Mouse (Mus musculus) left cerebral cortex, adult 18-20 months (tissue): Measurements from ENCODE around the gene Alk. TPM values are rescaled to one million over a fixed set of nuclear protein-coding genes. Genes with fewer than 3 reads are reported as not detected.
A peak's percentile ranks its signal among the peaks of the same experiment; 100 is the strongest.

ENCODE experiments used
- DNase-seq, 2 experiments: peaks; one replicate each; pipeline ENCODE4 v3.0.0; 2021 to 2022; ENCODE audit warnings: low spot score in 2 of 2, mixed read lengths in 1 of 2
- total RNA-seq, 2 experiments: library from RNA; stranded (reverse); gene quantifications; 2 replicates each; pipeline ENCODE4 v1.2.3; 2021

The Alk gene
- total RNA-seq, 2 experiments from 2014 or later, result 8.4 to 9.1 TPM

DNA sequence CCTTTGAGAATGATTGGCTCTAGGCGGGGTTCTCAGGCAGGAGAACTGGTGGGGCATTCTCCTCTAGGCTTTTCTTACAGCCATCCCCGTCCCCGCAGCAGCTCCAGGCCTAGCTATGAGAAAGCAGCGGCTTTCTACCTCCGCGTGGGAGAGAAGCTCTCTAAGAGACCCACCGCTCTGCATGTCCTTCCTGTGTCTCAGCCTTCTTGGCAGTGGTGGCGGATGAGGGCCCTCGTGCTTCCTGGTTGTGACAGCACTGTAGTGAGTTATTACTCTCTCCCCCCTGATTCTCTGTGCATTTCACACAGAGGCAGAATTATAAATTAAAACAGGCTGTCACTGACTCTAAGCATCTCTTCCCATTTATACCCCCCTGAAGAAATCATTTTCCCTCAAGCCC is 618.0 kb downstream of the Alk start:
- DNase-seq, result no peak

DNA sequence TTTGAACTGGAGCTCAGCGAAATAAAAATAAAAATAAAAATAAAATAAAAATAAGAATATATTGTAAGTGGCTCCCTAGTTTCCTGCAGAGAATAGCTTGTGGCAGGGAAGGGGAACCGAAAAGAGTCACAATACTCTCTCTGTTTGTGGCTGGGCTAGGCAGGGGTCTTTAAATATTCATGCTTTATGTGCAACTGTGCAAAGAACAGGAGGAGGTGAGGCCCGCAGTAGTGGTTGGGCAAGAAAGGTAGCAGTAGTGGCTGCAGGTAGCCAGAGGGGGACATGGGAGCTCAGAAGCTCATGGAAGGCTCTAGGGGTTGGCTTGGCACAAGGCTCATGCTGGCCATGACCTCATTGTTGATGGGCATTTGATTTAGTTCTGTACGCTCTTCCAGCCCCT is 623.2 kb downstream of the Alk start:
- DNase-seq, result no peak

DNA sequence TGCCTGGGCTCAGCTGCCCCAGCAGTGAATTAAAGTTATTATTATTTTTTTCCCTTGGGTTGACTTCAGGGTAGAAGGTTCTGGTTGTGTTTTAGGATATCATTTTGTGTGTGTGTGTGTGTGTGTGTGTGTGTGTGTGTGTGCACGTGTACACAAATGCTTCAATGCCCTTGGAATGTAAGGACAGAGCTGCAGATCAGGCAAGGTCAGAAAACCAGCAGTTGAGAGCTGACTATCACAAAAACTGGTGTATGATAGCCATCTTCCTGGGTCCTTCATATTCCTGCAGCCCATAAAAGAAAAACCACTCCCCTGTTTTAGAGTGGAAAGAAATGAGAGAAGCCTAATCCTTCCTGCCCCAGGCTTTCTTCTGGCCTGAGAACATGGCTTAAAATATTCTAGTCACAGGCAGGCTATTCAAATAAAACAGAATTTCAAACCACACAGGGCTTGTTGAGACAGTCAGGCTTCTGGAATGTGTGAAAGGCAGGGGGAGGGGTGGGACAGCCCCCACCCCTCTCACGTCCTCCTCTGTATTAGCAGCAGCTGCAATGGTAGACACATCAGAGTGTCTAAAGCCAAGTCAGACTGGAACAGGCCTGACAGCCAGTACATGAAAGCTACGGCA is 623.8 kb downstream of the Alk start:
- no peak for DNase-seq

DNA sequence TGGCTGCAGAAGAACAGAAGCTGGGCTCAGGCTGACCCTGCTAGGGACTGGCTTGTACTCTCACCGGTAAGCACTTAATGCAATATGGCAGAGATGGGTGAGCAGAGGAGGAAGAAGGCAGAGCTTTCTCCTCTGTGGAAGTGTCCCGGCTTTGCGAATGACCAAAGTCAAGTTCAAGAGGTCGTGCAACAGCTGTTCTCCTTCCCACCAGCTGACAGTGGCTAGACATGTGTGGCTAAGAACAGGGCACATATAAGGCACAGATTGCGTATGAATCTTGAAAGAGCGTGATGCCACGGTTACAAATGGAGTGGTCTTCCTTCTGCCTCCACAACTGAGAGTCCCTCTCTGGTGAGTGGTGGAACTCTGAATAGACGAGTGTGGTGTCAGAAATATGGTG is 625.3 kb downstream of the Alk start:
- no peak for DNase-seq

DNA sequence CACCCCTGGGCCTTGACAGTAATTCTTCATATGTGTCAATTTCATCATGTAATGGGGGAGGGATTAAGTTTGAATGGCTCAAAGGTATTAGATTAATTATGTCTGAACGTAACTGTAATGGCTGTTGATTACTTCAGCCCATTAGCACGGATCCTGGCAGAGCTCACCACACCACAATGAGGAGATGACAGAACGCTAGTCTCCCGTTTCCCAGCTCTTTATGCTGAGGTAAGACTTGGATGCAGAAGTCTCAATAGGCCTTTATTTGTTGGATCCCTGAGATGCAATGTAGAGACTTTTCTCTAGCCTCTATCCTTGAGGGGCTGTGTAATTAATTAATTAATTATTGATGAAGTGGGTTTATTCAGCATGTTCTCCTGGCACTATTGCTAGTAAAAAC is 627.8 kb downstream of the Alk start:
- DNase-seq, result no peak

DNA sequence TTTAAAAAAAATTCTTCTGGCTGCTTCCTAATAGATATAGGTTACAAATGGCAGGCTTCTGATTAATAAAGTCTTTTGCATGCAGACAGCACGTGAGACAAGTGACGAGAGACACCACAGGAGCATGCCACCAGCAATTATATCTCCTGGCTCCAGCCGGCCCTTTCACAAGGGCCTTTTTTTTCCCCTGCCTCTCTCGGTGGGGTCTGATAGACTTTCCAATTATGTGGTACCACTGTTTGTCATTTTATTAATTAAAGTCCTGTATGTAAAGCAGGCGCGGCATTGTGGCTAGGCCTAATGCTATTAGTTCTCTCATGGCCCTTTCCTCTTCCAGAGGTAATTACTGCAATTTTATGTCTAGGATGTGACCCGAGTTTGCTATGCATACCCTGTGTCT is 630.7 kb downstream of the Alk start:
- DNase-seq, result no peak

DNA sequence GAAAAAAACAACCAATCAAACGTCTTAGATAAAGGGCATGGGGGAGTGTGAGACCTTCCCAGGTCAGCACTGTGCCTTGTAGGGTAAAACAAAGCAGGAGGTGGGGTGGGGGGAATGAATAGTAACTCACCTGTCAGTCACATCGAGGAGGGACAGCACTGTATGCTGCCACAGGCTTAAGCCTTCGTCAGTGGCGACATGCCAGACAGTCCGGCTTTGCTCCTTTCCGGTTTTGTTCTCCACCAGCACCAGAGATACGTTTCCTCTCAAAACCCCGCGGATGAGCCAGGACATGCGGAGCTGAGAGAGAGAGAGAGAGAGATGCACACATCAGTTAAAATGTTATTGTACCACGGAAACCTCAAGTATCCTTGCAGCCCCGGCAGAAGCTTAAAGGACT is 637.1 kb downstream of the Alk start:
- DNase-seq, result no peak

DNA sequence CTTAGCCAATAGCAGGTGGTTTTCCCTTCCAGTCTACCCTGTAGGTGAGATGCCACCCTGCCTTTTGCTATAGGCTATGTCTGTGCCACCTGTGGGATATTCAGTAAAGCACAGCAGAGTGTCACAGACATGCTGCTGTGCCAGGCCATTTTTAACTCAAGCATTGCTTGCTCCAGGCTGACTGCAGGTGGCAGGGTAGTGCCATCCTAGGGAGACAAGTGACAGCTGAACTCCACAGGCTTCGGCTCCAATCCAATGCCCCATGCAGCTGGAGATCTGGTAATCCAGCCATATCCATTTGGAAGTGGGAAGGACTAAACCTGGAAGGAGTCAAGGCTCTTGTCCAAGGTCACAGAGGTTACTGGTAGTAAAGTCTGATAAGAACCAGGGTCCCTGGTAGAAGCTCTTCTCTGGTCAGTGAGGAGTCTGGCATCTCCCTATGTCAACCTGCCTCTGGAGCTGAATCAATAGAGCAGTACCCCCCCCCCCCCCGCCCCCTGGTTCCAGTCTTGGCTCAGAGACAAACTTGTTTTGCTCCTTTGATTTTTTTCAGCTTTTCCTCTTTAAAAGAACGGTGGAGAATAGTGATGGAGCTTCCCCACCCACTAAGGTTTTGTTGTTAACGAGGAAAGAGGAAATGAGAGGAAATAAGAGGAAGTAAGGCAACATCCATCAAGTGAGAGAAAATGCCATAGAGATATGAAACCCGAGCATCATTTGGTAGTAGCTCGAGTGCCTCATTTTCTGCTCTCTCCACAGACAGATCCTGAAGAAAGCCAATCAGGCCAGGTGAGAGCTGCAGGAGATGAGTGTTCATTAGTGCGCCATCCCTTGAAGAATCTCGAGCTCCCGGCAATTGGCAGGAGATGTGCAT is 638.5 kb downstream of the Alk start:
- DNase-seq, result peak; percentile 38 to 54

DNA sequence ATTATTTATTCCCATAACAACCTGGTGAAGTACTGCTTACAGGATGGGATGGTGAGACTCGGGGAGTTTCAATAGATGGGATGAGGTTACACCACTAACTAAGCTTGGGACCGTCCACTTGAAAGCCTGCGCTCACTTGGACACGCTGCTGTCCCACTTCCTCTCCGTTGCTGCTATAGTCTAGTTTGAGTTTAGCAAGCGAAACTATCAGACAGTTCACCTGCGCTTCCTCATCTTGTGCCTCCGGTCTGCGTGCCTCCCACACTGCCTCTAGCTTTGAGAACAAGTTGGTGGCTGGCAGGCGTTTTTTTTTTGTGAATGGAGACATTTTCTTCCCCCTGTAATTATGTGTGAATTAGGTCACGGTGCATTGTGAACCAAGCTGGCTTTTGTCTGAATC is 639.8 kb downstream of the Alk start:
- DNase-seq, result no peak

DNA sequence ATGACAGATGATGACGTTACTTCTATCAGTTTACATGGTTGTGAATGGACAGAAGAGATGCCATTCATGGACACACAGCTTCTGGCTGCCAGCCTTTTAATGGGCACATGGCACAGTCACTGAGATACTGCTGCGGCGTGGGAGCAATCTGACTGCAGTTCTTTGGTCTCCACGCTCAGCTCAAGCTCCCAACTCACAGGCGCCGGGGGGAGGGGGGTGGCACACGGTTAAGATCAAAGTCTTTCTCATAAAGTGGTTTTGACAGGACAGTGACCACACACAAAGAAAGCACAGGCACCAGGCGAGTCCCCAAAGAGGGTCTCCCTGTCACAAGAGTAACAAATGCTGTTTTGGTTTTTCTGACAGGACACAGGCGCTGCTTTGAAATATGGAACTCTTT is 641.7 kb downstream of the Alk start:
- DNase-seq, result peak; percentile 7 to 12

DNA sequence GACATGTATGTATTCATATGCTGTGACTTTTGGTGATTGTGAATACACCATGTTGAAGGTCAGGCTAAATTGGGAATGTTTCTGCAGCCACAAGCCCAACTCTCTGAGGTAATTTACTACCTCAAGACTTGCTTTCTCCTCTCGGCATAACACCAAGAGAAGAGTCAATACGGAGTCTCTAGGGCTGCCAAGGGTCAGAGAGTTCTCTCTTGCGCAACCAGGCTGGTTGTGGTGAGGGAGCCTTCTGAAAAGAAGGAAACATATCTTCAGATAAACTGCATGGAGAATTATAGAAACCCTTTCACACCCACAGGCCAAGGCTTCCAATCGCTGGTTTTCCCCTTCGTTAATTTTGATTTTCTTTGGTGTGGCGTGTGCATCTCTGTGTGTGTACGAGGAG is 649.4 kb downstream of the Alk start:
- no peak for DNase-seq

DNA sequence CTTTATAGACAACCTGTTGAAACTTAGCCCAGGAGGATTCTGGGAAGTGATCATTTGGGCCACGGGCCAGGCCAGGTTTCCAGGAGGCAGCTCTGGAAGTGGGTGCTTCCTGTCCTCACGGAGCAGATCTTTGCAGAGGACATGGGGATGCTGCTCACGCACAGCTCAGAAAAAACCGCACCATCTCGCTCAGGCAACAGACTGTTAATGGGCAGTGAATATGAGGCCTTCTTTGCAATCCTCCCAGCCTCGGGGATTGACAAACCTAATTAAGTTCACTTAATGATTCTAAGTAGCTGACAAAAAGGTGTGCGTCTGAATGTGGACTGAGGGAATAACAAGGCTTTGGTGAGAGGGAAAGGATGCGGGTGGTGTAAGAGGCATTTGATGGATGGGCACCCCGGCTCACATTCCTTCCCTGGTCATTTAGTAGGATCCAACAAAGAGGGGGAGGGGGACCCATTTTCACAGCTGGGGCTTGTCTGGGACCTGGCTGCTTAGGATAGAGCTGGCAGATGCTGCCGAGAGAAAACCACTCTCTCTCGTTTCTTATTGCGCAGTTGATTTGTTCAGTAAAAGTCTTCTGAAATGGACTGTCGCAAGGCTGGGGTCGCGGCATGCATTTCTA is 650.1 kb downstream of the Alk start:
- DNase-seq, result no peak

DNA sequence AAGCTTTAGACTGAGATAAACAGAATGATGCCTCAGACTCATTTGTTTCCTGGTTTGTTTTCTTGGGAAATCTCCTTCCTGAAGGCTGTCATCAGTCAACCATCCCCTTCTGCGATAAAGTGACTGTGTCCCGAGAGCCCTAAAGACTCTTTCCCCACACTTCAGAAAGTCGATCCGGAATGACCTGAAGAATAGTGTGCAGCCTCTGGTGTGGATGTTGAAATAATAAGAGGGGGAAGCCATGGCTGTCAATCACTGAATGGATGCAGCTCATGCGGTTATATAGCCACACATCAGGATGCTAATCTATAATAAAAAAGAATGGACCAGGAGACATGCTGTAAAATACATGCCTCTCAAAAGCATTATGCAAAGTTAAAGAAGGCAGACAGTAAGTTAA is 653.5 kb downstream of the Alk start:
- DNase-seq, result no peak

DNA sequence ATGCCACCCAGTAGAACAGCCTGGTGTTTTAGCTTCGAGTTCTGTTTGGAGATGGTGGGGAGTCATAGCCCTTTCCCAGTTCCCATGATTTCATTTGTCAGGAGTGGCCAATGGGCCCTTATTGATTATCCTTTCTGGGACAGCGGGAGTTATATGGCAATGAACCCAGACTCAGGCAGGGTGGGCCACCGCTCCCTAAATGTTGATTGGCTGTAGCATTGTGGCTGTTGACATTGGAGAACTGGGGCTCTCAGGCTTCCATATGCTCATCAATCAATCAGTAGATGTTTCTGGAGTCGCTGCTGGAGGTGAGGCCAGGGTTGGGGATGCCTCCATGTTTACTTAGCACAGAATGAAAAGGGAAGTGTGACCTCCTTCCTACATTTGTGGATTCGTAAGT is 655.7 kb downstream of the Alk start:
- no peak for DNase-seq

DNA sequence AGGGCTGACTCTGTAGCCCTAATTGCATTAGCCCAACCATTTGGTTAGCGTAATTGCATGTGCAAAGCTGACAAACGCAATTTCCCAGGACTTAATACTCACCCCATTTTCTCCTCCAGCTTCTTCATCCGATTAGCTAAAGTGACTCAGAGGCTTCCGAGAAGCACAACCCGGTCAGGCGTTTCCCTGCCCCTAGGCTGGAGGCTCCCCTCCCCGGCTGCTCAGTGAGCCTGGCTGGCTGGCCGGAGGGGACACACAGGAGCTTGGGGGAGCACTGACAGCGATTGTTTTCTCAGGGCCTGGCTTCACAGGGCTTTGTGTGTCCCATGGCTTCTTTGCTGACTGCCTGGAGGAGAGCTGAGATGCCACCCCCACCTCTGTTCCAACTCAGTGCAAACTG is 657.0 kb downstream of the Alk start:
- DNase-seq, result no peak

DNA sequence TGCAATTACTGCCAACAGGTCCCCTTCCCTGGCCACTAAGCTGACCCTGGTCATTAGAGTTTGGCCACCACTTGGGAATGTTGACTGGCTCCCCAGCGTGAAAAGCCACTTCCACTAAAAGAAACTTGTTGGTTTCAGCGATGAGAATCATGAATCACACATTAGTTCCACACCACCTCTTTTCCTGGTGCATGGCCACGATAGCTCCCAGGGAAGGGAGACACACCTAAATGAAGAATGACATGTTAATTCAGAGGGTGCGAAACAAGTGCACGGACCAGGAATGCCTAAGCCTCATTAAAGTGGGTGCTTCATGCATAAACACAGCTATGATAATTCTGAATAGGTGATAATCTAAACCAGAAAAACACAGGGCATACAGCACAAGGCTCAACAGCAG is 660.4 kb downstream of the Alk start:
- no peak for DNase-seq

DNA sequence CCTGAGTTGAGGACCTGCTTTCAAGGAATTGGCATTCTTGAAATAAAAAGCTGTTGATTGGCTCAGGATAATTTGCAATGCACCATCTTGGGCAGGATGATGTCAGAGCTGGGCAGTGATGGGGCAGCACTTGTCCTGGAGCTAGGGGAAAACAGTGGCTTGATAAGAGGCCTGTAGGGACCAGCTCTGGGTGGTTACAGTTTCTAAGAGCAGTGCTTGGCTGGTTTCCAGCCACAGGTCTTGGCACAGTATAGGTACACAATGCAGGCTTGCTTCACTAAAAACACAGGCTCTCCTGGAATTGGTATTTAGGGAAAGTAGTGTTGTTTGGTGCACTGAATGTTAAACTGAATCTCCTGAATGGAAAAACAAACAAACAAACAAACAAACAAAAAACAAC is 662.4 kb downstream of the Alk start:
- DNase-seq, result no peak

DNA sequence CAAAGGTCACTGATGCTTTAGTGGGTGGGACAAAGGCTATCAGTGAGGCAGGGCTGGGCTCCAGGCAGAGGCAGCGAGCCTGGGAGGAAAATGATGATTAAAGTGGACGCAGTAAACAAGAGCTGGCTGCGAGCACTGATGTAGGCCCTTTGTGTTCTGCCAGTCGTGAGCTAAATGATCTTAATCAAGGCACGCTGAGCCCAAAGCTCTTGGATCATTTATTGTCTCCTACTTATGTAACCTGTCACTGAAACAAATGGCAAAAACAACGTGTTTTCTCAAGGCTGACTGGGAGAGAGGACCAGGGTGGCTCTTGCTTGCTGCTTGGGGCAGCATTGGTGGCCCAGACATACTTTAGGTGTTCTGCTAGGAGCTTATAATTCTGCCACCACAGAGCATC is 663.0 kb downstream of the Alk start:
- DNase-seq, result no peak

DNA sequence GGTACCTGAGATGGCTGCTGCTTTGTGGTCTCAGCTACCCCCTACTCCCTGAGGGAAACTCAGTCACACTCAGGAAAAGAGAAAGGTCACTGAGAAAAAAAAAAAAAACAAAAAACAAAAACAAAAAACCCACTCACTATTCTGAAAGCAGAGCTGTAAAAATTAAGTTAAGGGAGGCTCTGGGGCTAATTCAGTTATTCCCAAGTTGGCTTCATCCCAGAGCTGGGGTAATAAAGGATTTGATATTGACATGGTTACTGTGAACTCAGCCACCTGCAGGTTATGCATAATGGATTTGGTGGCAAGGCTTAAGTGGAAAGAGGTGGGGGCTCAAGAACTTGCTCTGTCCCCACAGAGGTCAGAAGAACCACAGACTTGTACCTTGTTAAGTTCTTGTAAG is 667.7 kb downstream of the Alk start:
- no peak for DNase-seq

DNA sequence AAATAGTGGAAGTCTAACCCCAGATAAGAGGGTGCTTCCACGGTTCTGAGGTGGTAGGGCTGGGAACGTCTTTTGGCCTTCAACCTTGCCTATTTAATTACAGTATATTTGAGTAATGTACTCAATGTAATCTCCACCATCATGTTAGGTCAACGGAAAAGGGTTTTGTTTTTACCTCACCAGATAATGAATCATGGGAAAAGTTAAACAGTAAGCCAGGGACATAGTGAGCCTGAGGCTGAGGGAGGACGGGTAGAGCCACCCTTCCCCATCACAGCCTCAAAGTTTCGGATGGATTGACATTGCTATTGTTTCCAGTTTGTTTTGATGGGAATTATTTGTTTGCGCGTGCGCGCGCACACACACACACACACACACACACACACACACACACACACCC is 668.6 kb downstream of the Alk start:
- no peak for DNase-seq

DNA sequence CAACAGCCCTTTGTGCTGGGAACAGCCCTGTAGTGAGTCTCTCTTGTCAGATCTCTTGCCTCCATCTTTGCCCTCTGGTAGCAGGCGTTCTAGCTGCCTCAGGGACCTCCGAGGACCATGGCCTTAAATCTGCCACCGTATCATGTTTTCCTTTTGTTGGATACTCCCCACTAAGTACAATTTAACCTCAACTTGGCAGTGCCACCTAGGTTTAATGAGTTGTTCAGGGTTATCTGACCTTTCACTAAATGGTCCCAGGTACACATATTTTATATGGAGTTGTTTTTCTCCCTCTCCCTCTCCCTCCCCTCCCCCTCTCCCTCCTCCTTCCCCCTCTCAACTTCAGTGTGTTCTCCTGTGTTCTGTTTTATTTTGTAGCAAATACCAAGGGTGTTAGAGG is 669.1 kb downstream of the Alk start:
- DNase-seq, result no peak

DNA sequence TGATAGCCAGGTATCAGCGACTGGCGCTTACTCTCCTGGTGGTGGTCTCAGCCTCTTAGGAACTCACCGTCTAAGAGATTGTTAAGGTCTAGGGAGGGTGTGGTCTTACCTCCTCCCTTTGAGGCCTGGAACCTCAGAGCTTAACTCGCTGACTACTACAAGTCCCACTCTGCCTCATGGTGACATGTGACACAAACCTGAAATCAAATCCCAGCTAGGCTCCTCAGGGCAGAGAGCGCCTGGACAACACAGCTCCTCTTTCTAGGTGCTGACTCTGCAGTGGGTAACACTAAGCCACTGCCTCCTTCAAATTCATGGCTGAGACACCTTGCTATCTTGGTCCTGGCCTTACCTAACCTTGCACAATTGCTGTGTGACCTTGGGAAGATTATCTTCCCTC is 689.5 kb downstream of the Alk start:
- no peak for DNase-seq

DNA sequence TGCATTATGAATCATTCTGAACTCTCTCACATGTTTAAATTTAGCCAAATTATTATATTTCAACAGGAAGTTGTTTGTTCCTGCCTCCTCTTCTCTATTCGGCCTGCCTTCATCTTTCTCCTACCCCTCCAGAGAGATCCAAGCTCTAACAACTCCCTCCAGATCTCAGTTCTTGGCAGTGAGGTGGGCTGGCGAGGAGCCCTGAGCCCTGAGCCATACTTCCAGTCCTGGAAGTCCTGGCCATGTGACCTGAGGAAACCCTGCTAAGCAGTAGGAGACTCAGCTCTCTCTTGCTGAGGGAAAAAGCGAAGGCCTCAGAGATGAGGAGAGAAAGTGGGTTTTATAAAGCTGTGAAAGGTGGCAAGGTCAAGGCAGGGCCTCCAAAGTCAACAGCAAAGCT is 689.9 kb downstream of the Alk start:
- peak; percentile 23 to 30 for DNase-seq
